Mouse (Mus musculus) adrenal gland, postnatal 25 days (tissue): ENCODE results near the gene Nup188. TPM values are rescaled to one million over a fixed set of nuclear protein-coding genes. Genes with fewer than 3 reads are reported as not detected.
A peak's percentile ranks its signal among the peaks of the same experiment; 100 is the strongest.

ENCODE experiments used
- DNase-seq: peaks from one replicate; pipeline ENCODE4 v3.0.0; 2021; ENCODE audit warnings: mixed read lengths
- total RNA-seq: library from RNA; stranded (reverse); gene quantifications from 2 replicates; pipeline ENCODE4 v1.2.3, GENCODE M21; 2021

Nup188 gene
- total RNA-seq, 1 experiment from 2014 or later = 38.9 TPM

GRCm38 (mm10) chr2:30351149-30351548 is 65.0 kb downstream of the Nup188 start:
- DNase-seq = no peak

GRCm38 (mm10) chr2:30355861-30356260 is 69.7 kb downstream of the Nup188 start:
- DNase-seq = no peak

GRCm38 (mm10) chr2:30356266-30356665 is 70.1 kb downstream of the Nup188 start:
- no peak for DNase-seq

- no peak for DNase-seq
Observed at GRCm38 (mm10) chr2:30356906-30357305, 70.7 kb downstream of the Nup188 start.

- no peak for DNase-seq
Observed at GRCm38 (mm10) chr2:30357552-30358510, 71.6 kb downstream of the Nup188 start.

- DNase-seq = peak; percentile 93
Observed at GRCm38 (mm10) chr2:30358533-30359531, 72.6 kb downstream of the Nup188 start, which contains the start of gene Sh3glb2. TSS of gene Sh3glb2 (minus strand) at chr2:30359337.

GRCm38 (mm10) chr2:30360626-30361025 is 74.4 kb downstream of the Nup188 start:
- no peak for DNase-seq

GRCm38 (mm10) chr2:30362865-30363264 is 76.7 kb downstream of the Nup188 start:
- no peak for DNase-seq

- peak; percentile 97 for DNase-seq
Observed at GRCm38 (mm10) chr2:30363773-30364650, 77.8 kb downstream of the Nup188 start, which contains the start of gene Miga2. TSS of gene Miga2 (plus strand) at chr2:30364233.

GRCm38 (mm10) chr2:30365281-30366069 is 79.3 kb downstream of the Nup188 start:
- DNase-seq = no peak

GRCm38 (mm10) chr2:30366203-30366602 is 80.0 kb downstream of the Nup188 start:
- DNase-seq = no peak

- DNase-seq = no peak
Observed at GRCm38 (mm10) chr2:30371544-30371943, 85.3 kb downstream of the Nup188 start.

GRCm38 (mm10) chr2:30372726-30373125 is 86.5 kb downstream of the Nup188 start:
- no peak for DNase-seq

- DNase-seq = no peak
Observed at GRCm38 (mm10) chr2:30375893-30376292, 89.7 kb downstream of the Nup188 start.

GRCm38 (mm10) chr2:30377721-30378120 is 91.5 kb downstream of the Nup188 start:
- DNase-seq = no peak

- no peak for DNase-seq
Observed at GRCm38 (mm10) chr2:30379307-30379706, 93.1 kb downstream of the Nup188 start.

- DNase-seq = no peak
Observed at GRCm38 (mm10) chr2:30380564-30381376, 94.6 kb downstream of the Nup188 start.

GRCm38 (mm10) chr2:30381377-30381725 is 95.2 kb downstream of the Nup188 start:
- no peak for DNase-seq

- no peak for DNase-seq
Observed at GRCm38 (mm10) chr2:30384814-30385213, 98.6 kb downstream of the Nup188 start.

GRCm38 (mm10) chr2:30385591-30385990 is 99.4 kb downstream of the Nup188 start:
- DNase-seq = no peak
